Mouse (Mus musculus): Measurements from ENCODE around the gene Cox8b.

GRCm38 (mm10) chr7:140860728-140861127, 39.5 kb downstream of the Cox8b start:
- TF ChIP-seq GATA1 (IDR thresholded peaks at IDR 0.05; ENCODE audit: borderline replicate concordance, low read length) = no peak
- no peak for TF ChIP-seq FLI1 (IDR thresholded peaks at IDR 0.05; ENCODE audit: low read length)

Data from megakaryocyte, embryonic 14.5 days (primary cell).